Mouse (Mus musculus) heart, adult 2 months (tissue): ENCODE measurements at regions not wholly inside any gene's neighbourhood (a gene's known extent, or its start where the extent isn't known, plus 50 kb on each side); places are given as distances from the start of the nearest gene placed in this dataset.
A peak's percentile ranks its signal among the peaks of the same experiment; 100 is the strongest.

Source experiments
- DNase-seq, 2 experiments: peaks; one replicate each; pipeline ENCODE4 v3.0.0; 2021
- H3K27ac ChIP-seq: fragments of 200-600 bp; 2 replicates; pipeline ENCODE4 v1.8.1; 2022
- H3K27me3 ChIP-seq: fragments of 200-500 bp; 2 replicates; pipeline ENCODE4 v1.6.1; 2012; ENCODE audit warnings: mild to moderate bottlenecking, low read length, inconsistent platforms, mixed read lengths; ENCODE audit not compliant: control insufficient read depth, insufficient read depth
- H3K36me3 ChIP-seq: fragments of 200-500 bp; 2 replicates; pipeline ENCODE4 v1.6.1; 2012; ENCODE audit warnings: low read length, inconsistent platforms; ENCODE audit not compliant: control insufficient read depth, insufficient read depth
- H3K4me1 ChIP-seq: fragments of 200-500 bp; 2 replicates; pipeline ENCODE4 v1.6.1; 2011; ENCODE audit warnings: low read length; ENCODE audit not compliant: control insufficient read depth, insufficient read depth
- H3K4me3 ChIP-seq: fragments of 200-600 bp; 2 replicates; pipeline ENCODE4 v1.8.1; 2022
- H3K79me2 ChIP-seq: fragments of 200-500 bp; replicated peaks from 2 replicates; pipeline ENCODE4 v1.6.1; 2012; ENCODE audit warnings: mild to moderate bottlenecking, inconsistent platforms, low read length, moderate library complexity, mixed read lengths; ENCODE audit not compliant: control insufficient read depth, insufficient read depth
- H3K9ac ChIP-seq: fragments of 200-500 bp; 2 replicates; pipeline ENCODE4 v1.6.1; 2012; ENCODE audit warnings: low read depth, mild to moderate bottlenecking, control low read depth, inconsistent platforms, low read length, mixed read lengths
- CTCF ChIP-seq: fragments of 200-600 bp; IDR thresholded peaks from 2 replicates; pipeline ENCODE4 v1.8.1; 2022; ENCODE audit warnings: antibody characterized with exemption, mild to moderate bottlenecking, moderate library complexity
- EP300 ChIP-seq: fragments of 200-500 bp; IDR thresholded peaks from 2 replicates; pipeline ENCODE4 v1.6.1; 2011; ENCODE audit warnings: low read depth, low read length, control low read depth; ENCODE audit not compliant: insufficient read depth
- POLR2A ChIP-seq: fragments of 200-500 bp; IDR thresholded peaks from 2 replicates; pipeline ENCODE4 v1.6.1; 2011; ENCODE audit warnings: mild to moderate bottlenecking, low read depth, low read length, control low read depth; ENCODE audit not compliant: insufficient read depth
- WGBS: fragments of 180-500 bp; shearing (Covaris S2); methylation state at CpG from one replicate; pipeline ENCODE4 v1.1.7; 2018; 5-methylcytosine and 5-hydroxymethylcytosine counted together
- intact Hi-C: fragments of 180-260 bp; cut with DNase I; formaldehyde crosslinking; loops from one replicate; pipeline ENCODE4 v1.15.1; 2025

- intact Hi-C loops: no loop called here
- no peaks in the 10 kb centered on the region for H3K27me3 ChIP-seq
- no peaks in the 10 kb centered on the region for H3K36me3 ChIP-seq
- H3K9ac ChIP-seq: no peak overlapping the region
- H3K27ac ChIP-seq: no peak overlapping the region
- no peaks in the 10 kb centered on the region for H3K79me2 ChIP-seq
- H3K4me1 ChIP-seq: no peaks in the 10 kb centered on the region
- 65% methylated on average over 7 of the region's 7 CpGs for WGBS
- TF ChIP-seq EP300: no peak
- TF ChIP-seq POLR2A: no peak
- no peak for TF ChIP-seq CTCF
- no peak overlapping the region for H3K4me3 ChIP-seq
- DNase-seq: peak in 1 of 2 experiments; percentile 17
Measured at GRCm38 (mm10) chr6:147199955-147200354, 64.0 kb downstream of the Pthlh start.

GRCm38 (mm10) chr6:147199411-147199810, 64.6 kb downstream of the Pthlh start:
- Histone ChIP-seq H3K4me3 (no peak overlapping the region), H3K9ac (no peak overlapping the region), H3K27ac (no peak overlapping the region), H3K36me3 (no peaks in the 10 kb centered on the region), H3K27me3 (no peaks in the 10 kb centered on the region), H3K4me1 (no peaks in the 10 kb centered on the region), H3K79me2 (no peaks in the 10 kb centered on the region)
- no peak for TF ChIP-seq EP300
- TF ChIP-seq POLR2A: no peak
- no peak for TF ChIP-seq CTCF
- DNase-seq: no peak
- intact Hi-C loops: no loop called here

DNA sequence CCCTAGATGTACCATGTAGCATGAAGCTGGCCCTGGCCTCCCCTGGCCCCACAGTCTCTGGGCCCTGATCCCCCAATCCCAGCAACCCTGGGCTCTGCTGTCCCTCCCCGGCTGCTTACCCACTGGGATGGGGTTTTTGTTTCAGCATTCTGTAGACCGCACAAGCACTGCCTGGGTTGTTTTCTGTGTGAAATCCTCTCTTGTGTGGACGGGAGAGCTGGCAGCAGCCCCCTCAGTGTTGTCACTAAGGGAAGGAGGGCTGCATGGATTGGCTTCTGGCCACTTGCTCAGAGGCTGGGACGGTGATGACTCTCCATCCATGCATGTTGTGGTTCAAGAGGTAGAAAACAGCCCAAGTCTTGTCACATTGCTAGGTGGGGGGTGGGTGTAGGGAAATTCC, 67.6 kb downstream of the Pthlh start:
- no peaks in the 10 kb centered on the region for H3K27me3 ChIP-seq
- no peak overlapping the region for H3K27ac ChIP-seq
- TF ChIP-seq CTCF (no peak), POLR2A (no peak), EP300 (no peak)
- intact Hi-C loops: no loop called here
- H3K4me3 ChIP-seq: no peak overlapping the region
- no peak overlapping the region for H3K9ac ChIP-seq
- 70% methylated on average over 4 of the region's 4 CpGs for WGBS
- no peaks in the 10 kb centered on the region for H3K79me2 ChIP-seq
- no peaks in the 10 kb centered on the region for H3K4me1 ChIP-seq
- no peaks in the 10 kb centered on the region for H3K36me3 ChIP-seq
- DNase-seq: no peak

GRCm38 (mm10) chr6:147195277-147195676, 68.7 kb downstream of the Pthlh start:
- Histone ChIP-seq H3K79me2 (no peaks in the 10 kb centered on the region), H3K27me3 (no peaks in the 10 kb centered on the region), H3K4me1 (no peaks in the 10 kb centered on the region), H3K4me3 (no peak overlapping the region), H3K27ac (no peak overlapping the region), H3K9ac (no peak overlapping the region), H3K36me3 (no peaks in the 10 kb centered on the region)
- TF ChIP-seq POLR2A (no peak), EP300 (no peak), CTCF (no peak)
- DNase-seq: no peak
- 79% methylated on average over 4 of the region's 4 CpGs for WGBS
- intact Hi-C loops: no loop called here

GRCm38 (mm10) chr6:147187710-147188109, 76.3 kb downstream of the Pthlh start:
- no peak overlapping the region for H3K9ac ChIP-seq
- H3K27me3 ChIP-seq: no peaks in the 10 kb centered on the region
- no peak overlapping the region for H3K27ac ChIP-seq
- no peaks in the 10 kb centered on the region for H3K79me2 ChIP-seq
- no peak for DNase-seq
- H3K4me3 ChIP-seq: no peak overlapping the region
- no peaks in the 10 kb centered on the region for H3K4me1 ChIP-seq
- TF ChIP-seq POLR2A (no peak), EP300 (no peak), CTCF (no peak)
- no peaks in the 10 kb centered on the region for H3K36me3 ChIP-seq
- WGBS: 53% methylated on average over 5 of the region's 5 CpGs
- intact Hi-C loops: no loop called here

DNA sequence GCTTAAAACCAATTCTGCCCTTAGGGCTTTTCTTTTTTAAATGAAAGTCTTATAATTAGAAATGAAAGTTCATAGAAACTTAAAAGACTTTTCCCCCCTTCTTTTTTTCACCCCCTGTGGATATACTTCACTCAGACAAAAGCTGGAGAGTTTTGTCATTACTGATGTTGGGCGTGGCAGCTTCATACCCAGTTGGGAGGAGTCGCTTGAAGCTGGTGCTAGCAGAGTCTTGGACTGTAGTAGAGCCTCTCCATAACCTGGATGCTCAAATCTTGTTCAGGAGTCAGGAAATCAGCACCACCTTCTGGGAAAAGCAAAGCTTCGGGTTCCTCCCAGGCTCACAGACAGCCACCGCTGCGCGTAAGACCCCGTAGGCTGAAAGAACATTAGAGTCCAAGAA, 85.7 kb downstream of the Pthlh start:
- Histone ChIP-seq H3K79me2 (no peaks in the 10 kb centered on the region), H3K27ac (no peak overlapping the region), H3K9ac (no peak overlapping the region), H3K36me3 (no peaks in the 10 kb centered on the region), H3K27me3 (no peaks in the 10 kb centered on the region), H3K4me3 (no peak overlapping the region), H3K4me1 (no peaks in the 10 kb centered on the region)
- no peak for DNase-seq
- TF ChIP-seq EP300 (no peak), POLR2A (no peak), CTCF (no peak)
- intact Hi-C loops: no loop called here
- 83% methylated on average over 7 of the region's 7 CpGs for WGBS

DNA sequence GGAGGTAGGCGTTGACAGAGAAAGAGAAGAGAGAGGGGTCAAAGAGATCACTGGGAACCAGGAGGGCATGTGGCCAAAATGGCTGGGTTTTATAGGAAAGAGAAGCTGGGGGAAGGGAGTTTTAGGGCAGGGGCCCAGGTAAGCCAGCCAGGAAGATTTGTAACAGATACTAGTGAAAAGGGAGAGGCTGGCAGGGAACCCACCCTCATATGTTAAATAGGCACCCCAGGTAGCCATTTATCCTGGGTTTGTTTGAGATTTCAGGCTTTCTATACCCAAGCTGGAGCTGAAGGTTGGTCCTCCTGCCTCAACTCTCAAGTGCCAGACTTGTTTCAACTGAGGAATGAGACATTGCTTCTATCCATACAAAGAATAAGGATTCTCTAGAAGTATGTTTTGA, 85.0 kb downstream of the Klhl42 start:
- no peak for TF ChIP-seq EP300
- Histone ChIP-seq H3K4me3 (no peak overlapping the region), H3K79me2 (no peaks in the 10 kb centered on the region), H3K4me1 (no peaks in the 10 kb centered on the region), H3K9ac (no peak overlapping the region), H3K27ac (no peak overlapping the region), H3K27me3 (no peaks in the 10 kb centered on the region), H3K36me3 (no peaks in the 10 kb centered on the region)
- 89% methylated on average over 1 of the region's 1 CpGs for WGBS
- no peak for DNase-seq
- intact Hi-C loops: no loop called here
